Mouse (Mus musculus): ENCODE results near the gene Gpc6.

Gpc6 gene

DNA sequence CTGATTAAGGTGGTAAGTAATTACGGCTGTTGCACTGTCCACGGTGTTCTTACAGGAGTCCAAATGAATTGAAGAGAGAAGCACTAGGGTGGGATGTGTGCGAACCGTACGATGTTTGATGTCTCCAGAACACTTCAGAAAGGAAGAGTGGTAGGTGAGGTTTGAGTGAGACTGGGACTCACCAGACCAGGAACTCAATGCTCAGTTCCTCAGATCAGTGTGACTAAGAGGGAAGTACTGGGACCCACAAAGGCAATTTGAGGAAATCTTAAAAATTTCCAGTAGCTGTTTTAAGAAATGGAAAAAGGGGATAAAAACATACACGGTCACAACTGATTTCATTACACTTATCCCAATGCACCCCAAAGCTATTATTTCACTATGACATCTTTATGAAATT is 764.7 kb downstream of the Gpc6 start:
- no peak for DNase-seq (ENCODE audit: inconsistent age in 2 of 2, low spot score in 1 of 2)

DNA sequence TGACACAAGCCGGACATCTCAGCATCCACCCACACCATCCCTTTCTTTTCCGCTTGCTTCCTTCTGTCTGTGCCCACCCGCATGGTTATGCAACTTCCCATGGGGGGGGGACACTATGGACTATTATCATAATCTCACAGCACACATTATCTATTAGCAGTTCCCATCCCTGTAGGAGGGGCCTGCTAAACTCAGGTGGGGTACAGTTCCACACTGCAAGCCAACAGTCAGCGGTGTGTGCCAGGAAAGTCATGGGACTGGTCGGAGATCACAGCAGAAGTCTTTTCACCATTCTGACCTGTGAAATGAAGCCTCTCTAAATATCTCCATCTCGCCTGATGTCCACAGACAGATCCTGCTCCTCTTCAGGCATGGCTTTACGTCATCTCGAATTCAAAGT is 770.5 kb downstream of the Gpc6 start:
- DNase-seq (ENCODE audit: inconsistent age in 2 of 2, low spot score in 1 of 2), result no peak

DNA sequence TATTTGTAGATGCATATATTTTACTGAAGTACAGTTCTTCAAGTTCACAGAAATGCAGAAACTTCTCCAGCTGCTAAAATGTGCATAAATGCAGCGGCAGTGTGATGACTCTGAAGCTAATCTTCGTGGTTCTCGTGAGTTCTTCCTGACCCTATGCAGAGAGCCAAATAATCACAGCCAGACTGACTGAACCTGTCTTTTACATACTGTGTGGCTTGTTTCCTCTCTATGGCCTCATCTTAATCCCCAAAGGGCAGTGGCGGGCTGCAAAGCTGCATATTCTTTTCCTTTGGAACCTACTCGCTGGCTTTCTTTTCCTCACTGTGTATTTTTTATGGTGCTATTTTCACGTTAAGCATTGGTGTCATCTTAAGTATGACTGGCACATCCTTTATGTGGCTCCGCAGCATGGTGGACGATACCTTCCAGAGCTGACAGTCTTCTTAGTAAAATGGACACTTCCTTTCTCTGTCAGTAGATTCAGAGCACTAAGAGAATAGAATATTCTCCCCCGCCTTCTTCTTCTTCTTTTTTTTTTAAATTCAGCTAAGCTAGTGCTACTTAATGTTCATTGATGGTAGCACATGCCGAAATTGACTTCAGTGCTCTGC is 775.7 kb downstream of the Gpc6 start:
- DNase-seq (ENCODE audit: inconsistent age in 2 of 2, low spot score in 1 of 2), result no peak

DNA sequence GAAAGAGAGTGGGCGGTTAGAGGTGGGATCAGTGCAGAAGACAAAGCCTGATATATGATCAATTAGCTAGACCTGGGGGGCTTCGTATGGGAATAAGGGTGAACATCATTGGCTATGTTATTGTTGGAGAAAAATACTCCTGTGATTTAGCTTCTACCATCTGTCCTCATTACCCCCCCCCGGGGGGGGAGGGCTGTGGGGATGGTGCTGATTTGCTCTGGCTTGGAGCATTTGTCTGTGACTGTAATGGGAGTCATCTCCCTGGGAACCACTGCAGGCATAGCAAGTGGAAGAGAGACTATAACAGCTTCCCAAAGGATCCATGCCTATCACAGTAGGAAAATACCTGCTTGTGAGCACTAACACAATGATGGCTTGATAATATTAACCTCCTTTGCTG is 783.7 kb downstream of the Gpc6 start:
- no peak for DNase-seq (ENCODE audit: inconsistent age in 2 of 2, low spot score in 1 of 2)

DNA sequence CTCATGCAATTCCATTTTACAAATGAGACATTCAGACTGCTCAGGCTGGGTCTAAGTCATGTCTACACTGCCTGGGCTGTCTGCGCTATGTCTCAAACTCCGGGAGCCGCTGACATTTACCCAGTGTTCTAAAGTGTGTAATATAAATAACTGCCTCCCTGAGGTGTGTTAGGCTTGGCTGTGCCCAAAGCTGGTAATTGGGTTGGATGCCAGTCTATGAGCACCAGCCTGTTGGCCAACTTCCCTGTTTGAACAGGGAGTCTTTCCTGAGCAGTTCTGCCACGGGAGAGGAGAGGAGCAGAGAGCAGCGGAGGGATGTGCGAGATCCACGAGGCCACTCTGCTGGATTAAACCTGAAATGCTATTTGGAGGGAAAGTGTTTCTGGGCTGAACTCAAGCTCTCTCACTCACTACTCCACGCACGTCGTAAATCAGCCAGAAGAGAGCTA is 785.4 kb downstream of the Gpc6 start:
- no peak for DNase-seq (ENCODE audit: inconsistent age in 2 of 2, low spot score in 1 of 2)

DNA sequence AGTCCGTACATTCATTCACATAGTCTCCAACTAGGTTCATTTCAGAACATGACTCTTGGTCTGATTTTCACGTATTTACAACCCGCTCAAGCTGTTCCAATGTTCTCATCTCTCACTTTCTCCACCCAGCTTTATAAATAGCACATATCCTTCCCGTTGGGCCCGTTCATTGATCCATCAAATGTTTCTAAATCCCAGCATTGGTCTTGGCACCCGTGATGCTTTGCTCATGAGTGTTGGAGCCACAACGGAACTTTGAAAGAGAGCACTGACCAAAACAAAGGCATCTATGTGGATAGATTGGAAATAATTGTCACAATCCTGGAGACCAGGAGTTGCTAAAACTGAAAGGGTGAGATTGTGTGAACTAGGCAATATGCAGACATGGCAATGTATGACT is 787.2 kb downstream of the Gpc6 start:
- DNase-seq (ENCODE audit: inconsistent age in 2 of 2, low spot score in 1 of 2), result no peak

DNA sequence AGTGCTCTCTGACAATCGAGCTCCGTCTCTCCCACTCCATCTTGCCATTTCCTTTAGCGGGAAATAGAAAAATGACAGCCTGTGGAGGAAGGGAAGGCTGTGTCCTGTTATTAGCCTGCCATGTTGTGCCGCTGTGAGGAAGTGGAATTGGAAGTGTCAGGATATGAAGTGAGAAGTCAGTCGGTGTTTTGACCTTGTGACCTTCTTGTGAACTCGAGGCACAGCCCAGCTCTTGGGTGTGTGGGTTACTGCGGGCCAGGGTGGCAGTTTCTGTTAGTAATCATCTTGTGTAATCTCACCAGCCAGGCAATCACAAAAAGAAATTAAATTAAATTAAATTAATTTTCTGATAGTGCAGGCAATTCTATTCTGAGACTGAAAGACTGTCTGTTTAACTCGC is 789.0 kb downstream of the Gpc6 start:
- no peak for DNase-seq (ENCODE audit: inconsistent age in 2 of 2, low spot score in 1 of 2)

DNA sequence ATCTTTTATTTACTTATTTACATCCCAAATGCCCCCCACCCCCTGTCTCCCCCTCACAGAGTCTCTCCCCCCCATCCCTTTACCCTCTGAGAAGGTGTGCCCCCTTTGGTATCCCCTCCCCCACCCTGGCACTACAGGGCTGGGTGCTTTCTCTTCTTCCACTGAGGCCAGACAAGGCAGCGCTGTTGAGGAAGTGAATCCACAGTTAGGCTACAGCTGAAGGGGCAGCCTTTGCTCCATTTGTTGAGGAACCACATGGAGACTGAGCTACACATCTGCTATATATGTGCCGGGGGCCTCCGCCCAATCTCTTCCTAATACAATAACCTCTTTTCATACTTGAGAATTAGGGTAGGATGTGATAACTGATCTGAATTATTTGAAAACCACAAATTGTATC is 791.2 kb downstream of the Gpc6 start:
- DNase-seq (ENCODE audit: inconsistent age in 2 of 2, low spot score in 1 of 2), result no peak

DNA sequence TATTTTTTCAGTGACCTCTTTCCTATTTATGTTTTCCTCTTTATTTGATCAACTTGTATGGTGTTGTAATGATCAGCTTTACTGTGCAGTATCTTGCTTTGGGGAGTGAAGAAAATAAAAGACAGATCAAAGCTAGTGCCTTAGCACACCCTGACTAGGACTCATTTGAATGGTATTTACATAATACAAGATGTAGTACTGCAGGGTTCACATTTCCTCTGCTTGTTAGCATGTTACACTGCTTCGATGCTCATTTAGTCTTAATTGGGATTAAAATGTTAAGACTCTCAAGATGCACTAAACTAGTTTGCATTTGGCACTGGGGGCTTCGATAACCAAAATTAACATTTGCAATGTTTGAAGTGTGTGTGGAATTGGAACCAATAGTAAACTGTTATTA is 803.6 kb downstream of the Gpc6 start:
- DNase-seq (ENCODE audit: inconsistent age in 2 of 2, low spot score in 1 of 2), result no peak

DNA sequence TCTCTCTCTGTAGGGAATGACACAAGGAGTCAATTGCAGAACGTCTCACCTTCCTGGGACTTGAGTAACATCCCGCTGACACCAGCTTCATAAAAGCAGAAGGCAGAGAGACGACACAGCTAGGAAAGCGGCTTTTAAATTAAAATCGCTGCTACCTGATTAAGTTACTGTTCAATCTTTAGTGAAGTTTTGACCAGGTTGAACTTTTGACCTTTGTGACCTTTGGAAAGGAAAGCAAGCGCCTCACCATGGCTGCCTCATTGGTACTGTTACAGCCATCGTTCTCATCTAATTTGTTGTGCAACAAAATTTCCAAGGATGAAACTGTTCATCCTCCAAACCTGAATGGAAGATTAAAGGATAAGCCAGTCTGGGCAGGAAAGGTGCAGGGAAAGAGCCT is 830.1 kb downstream of the Gpc6 start:
- no peak for DNase-seq (ENCODE audit: inconsistent age in 2 of 2, low spot score in 1 of 2)

DNA sequence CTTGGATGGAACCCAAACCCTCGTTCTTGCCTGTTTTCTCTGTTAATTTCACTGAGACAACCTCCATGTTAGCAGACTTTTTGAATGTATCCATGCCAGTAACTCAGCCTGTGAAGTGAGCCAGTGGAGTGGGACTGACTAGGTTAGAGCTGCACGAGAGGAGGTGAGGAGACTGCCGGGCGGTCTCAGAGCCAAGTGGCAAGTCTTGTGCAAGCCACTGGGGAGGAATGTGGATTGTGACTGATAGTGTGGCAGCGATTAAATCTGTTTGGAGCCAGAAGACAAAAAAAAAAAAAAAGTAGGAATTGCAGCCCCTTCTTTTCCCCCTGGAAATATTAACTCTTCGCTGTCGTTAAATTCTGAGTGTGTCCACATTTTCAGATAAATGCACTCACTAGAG is 831.4 kb downstream of the Gpc6 start:
- no peak for DNase-seq (ENCODE audit: inconsistent age in 2 of 2, low spot score in 1 of 2)

DNA sequence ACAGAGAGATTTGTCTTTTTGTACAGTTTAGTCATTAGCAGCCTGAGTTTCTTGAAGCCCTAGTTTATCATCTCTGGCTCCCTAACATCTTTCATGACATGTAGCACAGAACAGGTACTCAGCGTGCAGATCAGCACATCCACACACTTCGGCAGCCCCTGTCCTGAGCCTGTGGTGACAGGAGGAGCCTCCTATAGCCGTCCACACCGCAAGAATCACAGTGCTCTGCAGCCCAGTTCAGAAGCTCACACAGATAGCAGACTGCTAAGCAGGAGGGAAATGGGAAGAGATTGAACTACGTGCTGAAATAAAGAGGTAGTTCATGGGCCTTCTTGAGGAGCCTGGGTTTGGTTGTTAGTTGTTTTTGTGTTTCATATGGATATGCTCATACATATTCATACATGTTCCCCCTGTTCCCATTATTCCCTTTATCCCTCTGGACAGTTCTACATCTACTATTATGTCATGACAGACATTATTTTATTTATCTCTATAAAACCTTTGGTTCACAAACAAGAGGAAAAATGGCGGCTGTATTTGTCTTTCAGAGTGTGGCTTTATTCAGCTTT is 832.8 kb downstream of the Gpc6 start:
- no peak for DNase-seq (ENCODE audit: inconsistent age in 2 of 2, low spot score in 1 of 2)

DNA sequence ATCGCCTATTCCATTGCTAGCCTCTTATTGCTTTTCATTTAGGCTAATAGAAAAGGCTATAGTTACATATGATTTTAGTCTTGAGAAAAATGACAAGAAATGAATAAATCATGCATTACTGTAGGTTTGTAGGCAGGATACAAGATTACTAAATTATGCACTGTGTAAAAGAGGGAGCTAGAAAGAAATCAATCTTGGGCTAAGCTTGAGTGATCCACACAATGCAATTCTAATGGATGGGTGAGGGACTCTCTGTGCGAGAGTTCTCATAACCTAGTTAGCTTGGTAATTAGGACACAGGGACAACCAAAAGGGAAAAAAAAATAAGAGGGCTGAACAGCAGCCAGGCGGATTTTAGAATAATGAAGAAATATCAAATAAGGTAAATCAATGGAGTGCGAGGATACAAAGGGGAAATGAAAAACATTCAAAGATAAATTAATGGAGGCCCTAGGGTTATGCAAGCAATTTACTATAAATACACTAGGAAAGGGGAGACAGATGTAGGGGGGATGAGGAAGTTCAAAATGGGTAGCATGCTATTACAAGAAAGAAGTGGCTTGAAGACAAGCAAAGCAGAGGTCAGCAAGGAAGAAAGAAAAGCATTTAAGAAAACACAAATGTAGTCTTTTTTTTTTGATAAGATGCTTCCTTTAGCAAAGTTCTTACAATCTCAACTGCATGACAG is 835.9 kb downstream of the Gpc6 start:
- no peak for DNase-seq (ENCODE audit: inconsistent age in 2 of 2, low spot score in 1 of 2)

DNA sequence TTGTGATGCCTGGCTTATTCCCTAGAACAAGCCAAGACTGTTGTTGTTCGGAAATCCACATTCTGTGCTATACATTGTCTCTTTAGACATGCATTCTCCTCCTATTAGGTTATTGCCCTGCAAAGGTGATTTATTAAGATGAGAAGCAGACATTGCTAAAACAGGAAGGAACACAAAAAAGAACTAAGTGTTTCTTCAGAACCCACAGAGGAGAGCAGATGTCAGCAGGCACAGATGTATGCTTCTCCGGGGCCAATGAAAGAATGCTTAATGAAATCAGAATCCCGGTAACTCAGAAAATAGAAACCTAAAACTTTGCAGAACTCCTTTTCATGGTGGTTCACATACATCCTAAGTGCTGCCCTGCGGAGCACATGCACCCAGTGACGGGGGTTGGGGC is 837.8 kb downstream of the Gpc6 start:
- no peak for DNase-seq (ENCODE audit: inconsistent age in 2 of 2, low spot score in 1 of 2)

DNA sequence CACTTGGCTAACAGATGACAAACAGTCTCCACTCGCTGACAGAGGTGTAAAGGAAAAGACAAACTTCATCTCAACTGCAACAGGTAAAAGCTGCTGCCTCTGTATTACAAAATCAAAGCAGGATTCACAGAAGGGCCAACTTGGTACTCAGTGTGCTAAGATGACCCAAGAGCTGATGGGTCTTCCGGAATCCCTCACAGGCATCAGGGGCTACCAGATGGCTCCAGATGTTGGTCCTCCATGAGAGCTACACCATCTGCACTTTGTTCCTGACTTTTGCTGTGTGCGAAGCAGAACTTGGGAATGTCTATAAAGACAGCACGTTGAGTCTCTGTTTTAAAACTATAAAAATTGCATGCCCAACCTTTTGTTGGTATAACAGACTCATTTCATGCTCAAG is 842.7 kb downstream of the Gpc6 start:
- no peak for DNase-seq (ENCODE audit: inconsistent age in 2 of 2, low spot score in 1 of 2)

DNA sequence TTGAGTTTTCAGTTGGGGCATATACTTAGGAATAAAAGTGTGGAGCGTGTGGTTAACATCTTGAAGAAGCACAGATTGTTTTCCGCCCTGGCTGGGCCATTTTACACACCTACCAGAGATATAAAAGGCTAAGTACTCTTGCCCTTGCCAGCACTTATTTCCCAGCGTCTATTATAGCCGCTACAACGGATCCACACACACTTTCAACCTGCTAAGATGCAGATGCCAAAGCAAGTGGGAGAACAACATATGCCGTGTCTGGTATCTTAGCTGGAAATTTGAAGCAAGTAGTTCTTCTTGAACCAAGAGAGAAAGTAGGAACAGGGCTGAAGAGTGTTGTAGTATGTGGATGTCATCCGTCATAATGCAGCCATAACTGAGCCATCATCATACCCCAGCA is 843.6 kb downstream of the Gpc6 start:
- DNase-seq (ENCODE audit: inconsistent age in 2 of 2, low spot score in 1 of 2), result no peak

DNA sequence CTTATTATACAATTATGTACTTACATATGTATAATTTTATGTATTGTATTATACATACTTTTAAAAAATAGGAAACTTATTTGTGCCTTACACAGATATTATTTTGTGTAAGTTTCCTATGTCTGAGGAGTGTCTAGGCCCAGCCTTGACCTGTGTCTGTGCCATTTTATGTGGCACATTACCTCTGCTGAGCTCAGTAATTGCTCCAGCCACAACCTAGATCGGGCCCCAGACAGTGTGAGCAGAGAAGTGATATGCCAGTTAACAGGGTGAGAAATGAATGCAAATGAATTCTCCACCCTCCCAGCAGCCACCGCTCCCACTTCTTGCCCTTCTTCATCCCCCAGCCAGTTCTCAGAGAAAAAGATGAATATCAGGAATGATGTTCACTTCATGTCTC is 848.3 kb downstream of the Gpc6 start:
- DNase-seq (ENCODE audit: inconsistent age in 2 of 2, low spot score in 1 of 2), result no peak

DNA sequence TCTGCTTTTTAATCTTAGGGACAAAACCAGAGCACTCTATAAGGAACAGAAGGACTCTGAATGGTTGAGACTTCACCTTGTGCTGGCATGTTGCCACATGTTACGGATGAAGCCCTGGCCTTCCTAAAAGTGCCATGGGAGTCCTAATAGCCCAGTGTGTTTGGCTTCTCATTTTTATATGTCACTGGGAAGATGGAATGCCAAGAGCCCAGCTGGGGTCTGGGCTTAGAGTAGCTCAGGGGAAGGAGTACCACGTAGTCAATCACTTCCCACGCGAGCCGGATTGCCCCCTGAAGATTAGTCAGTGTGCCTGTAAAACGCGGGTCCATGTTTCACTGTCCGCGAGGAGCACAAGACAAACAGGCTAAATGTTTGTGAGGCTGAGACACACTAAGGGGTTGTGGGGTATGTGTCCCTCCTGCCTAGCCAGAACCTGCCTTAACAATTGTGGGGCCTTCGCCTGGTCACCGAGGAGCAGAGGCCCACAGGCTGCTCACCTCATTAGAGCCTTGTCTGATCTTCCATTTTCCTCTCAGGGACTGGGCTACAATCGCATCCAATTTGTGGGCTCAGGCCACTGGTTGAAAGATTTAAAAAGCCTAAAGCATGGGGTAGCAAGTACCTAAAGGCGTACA is 852.9 kb downstream of the Gpc6 start:
- DNase-seq (ENCODE audit: inconsistent age in 2 of 2, low spot score in 1 of 2), result no peak

DNA sequence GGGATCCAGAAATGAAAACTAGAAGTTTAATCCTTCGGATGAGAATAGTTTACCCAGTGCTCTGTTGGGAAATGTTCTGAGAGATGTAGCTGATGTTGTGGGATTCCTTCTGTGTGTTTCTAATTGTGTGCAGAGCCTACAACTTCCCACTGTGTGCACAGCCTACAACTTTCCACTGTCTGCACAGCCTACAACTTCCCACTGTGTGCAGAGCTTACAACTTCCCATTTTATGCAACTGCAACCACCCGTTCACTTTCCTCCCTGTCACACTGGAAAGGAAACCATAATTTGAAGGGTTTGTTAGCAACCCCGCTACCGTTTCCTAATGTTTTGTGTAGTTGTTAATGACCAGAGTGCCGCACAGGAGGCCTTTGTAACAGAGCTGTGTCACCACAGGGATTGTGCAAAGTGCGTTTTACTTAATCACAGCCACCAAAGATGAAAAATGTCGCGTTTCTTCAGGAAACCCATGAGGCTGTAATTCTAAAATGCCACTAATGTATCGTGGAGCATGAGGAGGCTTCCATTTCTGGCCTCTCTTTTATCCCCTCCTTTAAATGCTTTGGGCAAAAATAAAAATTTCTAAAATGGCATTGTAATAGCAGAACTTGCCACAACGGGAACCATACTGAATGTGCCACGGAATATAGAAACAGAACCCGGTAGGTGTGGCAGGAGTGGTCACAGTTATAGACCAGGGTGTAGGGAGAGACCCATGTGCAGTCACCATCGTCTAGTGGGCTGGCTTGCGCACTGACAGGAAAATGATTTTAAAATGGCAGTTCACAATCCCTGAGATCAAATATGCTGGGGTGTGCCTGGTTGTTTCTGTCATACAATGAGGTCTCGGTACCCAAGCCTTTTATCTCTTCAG is 853.7 kb downstream of the Gpc6 start:
- DNase-seq (ENCODE audit: inconsistent age in 2 of 2, low spot score in 1 of 2), result no peak

DNA sequence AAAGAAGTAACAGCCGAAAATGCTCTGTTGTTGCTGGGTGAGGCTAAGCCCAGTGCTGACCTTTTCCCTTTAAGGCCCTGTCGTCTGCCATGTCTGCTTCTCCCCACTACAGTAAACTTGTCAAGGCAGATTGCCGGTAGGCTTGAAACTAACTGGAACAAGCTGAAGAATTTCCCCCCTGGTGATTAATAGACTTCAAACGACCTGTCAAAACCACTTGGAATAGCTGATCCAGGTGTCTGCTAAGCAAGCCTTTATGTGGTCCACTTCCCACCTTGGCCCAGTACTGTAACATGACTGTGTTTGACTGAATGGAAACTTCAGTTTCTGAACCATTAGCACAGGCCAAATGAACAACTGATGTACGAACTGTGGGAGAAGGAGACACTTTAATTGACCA is 856.6 kb downstream of the Gpc6 start:
- no peak for DNase-seq (ENCODE audit: inconsistent age in 2 of 2, low spot score in 1 of 2)

DNA sequence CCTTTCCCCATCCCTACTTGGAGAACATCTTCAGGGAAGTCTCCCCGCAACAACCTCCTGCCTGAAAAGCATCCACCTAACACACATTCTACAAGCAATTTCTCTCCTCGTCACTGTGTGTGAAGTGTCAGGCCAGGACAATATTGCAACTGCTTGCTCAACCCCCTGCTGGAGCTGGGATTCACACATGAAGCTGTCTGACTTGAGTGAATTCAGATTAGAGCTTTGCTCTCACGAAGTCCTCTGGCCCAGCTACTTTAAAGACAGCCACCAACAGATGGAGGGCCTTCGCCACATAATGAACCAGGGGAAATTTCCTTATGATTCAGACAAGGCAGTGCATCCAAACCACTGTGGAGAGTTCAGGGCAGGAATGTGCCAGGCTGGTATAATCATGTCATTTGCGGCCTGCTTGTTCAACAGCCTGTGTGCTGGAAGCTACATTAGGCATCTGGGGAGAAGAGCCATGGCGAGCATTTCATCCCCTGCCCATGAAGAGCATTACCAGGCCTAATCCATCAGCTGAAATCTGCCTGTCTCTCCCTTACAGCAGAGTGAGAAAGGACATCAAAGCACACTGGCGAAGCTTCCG is 858.7 kb downstream of the Gpc6 start:
- no peak for DNase-seq (ENCODE audit: inconsistent age in 2 of 2, low spot score in 1 of 2)
